Mouse (Mus musculus) spleen, embryonic (tissue): ENCODE measurements at regions not wholly inside any gene's neighbourhood (a gene's known extent, or its start where the extent isn't known, plus 50 kb on each side); places are given as distances from the start of the nearest gene placed in this dataset.

ENCODE experiments used
- CTCF ChIA-PET: fragments of 350-600 bp; sonication (Branson Sonifier 250); formaldehyde crosslinking; loops from one replicate; lab custom pipeline; 2022; lab: Charles Lee

DNA sequence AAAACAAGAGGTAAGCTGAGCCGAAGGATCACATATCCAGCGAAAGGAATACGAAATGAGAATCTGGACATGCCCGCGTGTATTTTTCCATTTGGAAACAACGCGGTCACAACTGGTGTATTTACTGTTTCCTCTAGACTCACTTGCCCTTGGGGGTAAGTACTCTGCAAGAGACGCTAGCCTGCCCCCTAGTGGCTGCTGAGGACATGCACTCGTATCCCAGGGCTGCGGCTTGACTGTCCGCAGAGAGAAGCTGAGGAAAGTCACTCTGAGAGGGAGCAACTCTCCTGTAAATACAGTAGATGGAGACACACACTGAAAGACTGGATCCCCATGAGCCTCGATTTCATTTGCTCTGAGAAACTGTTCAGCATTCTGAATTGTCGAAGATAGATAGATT, 79.7 kb upstream of the Kif2a start:
- CTCF ChIA-PET, result interaction anchor here (0.6 to 1.6 kb wide), 3 partner anchors 160 to 169 kb away, joined by 3 to 5 read pairs (median 4); no protein-coding TSS in a partner anchor

DNA sequence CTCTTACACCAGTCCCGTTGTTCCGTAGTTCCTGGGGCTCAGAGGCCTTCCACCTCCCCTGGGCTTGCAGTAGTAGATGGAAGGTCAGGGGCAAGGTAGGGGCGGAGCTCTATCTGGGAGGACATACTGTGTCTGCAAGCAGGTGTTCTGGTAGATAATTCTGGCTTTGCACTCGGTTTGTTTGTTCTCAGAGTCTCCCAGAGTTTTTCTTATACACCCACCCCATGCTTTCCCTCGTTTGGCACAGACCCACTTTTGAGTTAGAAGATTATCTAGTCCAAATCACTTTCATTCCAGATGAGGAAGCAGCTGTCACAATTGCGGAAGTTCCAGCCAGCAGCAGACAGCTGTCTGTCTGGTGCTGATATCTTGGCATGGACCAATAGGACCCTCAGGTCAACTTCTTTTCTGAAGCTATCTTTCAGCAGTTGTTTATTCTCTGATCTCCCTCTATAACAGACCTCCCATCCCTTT, 79.0 kb upstream of the Kif2a start:
- CTCF ChIA-PET, result interaction anchor here (0.7 to 1.6 kb wide), 2 partner anchors 159 to 168 kb away, joined by 4 to 5 read pairs; no protein-coding TSS in a partner anchor

DNA sequence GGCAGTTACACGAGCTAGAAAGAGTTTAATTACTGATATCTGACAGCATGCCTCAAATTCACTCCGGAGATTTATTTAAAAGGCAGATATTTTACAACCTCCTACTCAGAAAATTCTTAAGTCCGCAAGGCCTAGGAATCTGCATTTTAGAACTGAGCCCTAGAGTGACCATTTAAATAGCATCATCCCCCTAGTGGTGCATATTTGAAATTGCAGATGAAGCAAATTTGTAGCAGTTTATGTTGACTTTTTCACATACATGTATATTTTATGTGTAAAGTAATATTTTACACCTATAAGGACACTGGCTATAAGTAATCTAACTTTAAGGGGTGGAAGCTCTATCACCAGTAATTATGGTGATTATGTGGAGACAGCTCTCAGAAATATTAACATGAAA, 78.2 kb upstream of the Kif2a start:
- CTCF ChIA-PET, result no interaction called here

DNA sequence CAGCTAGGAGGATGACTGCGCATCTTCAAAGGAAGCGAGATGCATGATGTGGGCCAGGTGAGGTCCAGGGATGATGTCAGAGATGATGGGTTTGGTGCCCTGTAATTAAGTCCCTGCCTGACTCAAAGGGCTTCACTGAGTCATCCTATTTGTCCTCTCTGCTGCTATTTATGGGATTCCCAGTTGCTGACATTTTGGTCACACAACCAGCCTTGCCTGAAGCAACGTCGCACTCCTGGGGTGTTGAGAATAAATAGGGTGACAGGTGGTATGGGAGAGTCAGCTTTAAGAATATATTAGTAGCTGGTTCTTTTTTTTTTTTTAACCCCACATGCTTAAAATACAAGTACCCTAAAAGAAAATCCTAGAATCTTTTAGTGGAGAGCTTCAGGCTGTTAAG, 75.1 kb upstream of the Kif2a start:
- CTCF ChIA-PET, result no interaction called here

DNA sequence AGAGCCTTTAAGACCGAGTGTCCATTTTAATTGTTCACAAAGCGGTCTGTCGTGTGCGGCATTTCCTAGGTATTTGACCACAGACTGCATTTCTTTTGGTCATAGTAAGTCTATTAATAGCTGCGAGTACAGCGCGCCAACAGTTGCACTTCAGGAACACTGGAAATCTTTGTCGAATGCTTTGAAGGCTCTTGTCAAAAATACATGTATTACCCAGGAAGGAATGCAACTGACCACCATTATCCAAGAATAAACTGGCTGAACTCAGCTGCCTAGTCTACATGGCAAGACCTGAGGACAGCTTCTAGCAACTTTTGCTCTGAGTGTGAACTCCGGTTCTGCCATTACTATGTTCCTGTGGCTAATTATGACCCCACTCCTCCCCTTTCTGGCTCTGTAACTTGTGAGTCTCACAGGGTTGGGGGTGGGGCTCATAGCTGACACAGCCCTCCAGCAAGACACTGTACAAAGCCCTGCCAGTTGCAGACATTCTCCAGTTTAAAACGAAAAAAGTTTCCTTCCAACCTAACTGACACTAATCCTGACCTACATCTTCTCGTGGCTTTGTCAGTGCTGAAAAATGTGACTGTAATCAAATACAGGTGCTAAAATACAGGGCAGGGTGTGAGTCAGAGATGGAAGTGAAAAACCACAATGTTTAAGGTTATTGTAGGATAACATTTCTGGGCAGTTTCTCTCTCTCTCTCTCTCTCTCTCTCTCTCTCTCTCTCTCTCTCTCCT, 73.2 kb upstream of the Kif2a start:
- CTCF ChIA-PET, result interaction anchor here (0.6 kb wide), 1 partner anchor 88 kb away, joined by 4 read pairs; no protein-coding TSS in a partner anchor

DNA sequence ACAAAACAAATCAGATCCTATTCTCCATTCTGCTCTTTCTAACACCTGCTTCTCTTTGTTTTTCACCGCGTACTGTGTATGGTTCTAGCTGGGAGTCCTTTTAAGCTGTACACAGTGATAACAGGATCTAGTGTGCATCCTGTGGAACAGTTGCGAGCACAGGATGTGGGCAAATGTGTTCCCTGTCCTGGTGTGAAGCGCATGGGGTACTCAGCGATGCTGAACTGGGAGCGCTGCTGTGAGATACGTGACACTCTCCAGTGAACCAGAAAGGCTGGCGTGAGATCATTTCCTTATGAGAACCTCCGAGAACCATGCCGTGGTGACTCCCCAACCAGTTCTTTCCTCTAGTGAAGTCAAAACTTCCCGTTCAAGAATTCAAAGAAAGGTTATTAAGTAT, 72.6 kb upstream of the Kif2a start:
- CTCF ChIA-PET, result no interaction called here

DNA sequence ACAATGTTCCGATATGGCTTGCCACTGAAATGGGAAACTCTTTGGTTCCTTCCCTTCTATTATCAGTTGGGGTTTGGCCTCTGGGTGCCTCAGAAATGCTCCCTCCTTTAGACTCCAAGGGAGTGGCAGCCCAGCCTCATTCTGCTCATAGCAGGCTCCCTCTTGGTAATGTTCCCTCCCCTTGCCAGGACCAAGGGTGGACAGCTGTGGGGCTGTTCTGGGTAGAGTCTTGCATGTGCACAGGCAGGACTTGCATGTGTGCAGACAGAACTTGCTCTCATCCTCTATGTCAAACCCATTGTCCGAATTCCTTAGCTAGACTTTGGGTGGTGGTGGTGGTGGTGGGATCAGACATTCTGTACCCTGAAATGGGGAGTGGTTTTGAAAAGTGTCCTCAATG, 71.8 kb upstream of the Kif2a start:
- CTCF ChIA-PET, result interaction anchor here (0.5 to 0.6 kb wide), 2 partner anchors 110 to 152 kb away, joined by 4 read pairs; no protein-coding TSS in a partner anchor

DNA sequence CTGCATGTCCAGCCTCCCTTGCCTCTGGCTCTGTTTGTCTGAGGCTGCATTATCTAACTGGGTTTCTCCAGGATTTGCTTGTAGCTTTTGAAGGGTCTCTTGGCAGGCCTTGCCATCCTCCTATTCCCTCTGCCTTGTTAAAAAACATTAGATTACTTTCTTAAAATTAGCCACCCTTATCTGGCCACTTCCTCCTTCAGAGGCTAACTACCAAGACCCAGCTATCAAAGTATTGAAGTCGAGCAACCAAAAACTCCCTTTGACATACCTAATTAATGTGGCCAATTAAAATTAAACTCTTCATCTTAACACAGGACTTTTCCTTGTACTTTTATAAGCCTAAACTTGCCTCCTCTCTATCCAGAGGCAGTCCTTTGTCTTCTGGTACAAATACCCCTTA, 66.3 kb upstream of the Kif2a start:
- CTCF ChIA-PET, result no interaction called here

DNA sequence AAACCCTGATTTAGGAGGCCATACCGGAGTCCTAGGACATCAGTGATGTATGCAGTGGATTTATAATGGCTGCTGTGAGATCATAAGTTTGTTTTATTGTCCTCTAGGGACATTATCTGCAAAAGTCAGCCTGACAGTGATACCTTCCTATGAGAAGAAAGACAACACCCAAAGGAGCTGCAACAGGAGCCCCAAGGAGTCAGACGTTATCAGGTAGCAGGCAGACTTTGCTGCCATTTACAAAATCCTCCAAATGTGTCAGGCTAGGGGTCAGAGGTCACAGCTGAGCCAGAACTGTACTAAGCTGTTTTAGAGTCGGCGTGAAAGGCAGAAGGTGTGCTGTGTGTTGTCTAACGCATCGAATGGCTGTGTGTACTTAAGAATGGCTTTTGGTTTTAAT, 65.4 kb upstream of the Kif2a start:
- CTCF ChIA-PET, result no interaction called here

DNA sequence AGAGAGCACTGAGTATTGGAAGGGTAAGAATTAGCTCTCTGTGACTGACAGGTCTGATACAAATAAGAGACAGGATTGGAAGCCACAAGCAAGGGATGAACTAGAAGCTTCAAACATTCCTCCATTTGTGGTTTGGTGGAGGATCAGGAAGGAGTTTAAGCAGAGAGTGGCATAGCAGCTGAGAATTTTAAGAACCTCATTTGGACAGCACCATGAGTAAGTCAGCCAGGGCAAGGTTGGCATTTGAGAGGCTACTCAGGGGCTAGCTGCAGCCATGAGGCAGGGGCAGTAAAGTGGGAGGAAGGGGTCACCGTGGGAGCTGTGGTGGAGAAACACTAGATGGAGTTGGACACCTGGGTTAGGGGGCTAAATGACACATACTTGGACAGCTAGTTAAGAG, 56.2 kb upstream of the Kif2a start:
- CTCF ChIA-PET, result no interaction called here

DNA sequence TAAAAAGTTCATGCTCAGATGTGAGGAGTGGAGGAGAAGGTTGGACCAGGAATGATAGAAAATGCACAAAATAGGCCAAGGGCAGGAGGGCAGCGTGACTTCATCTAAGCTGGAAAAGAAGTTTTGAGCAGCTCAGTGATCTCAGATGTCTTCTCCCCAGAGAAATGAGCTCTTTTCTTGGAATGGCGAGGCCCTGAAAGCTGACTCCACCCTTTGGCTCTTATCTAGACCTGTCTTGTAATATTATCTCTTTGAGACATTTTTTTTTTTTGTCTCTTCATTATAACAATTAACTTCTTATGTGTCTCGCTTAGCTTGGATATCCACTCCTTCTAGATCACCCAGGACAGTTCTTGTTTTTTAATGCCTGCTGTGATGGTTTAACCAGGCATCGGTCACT, 53.0 kb upstream of the Kif2a start:
- CTCF ChIA-PET, result no interaction called here

DNA sequence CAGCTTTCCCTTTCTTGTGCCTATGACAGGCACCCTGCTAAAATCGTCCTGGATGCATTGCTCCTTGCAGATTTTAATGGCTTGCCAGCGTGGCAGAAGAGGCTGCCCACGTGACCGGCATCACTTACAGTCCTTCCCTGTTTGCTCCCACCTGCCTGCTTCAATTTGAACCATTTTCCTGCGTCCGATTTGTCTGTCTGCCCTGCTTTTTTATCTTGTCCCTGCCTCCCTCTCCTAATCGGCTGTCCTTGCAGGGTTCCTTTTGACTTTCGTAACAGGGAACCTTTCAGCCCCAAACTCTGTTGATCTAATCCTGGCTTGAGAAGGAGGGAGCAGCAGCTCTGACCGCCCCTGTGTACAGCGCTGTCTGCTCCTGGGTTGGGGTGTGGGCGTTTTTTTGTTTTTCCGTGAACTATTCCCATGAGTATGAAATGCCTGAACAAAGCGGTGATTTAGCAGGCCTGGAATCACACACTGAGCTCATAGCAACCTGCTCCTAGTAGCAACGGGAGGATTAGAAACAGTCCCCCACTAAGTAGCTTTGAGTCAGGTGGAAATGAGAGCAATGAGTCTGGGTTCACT, 51.2 kb upstream of the Kif2a start:
- CTCF ChIA-PET, result no interaction called here

DNA sequence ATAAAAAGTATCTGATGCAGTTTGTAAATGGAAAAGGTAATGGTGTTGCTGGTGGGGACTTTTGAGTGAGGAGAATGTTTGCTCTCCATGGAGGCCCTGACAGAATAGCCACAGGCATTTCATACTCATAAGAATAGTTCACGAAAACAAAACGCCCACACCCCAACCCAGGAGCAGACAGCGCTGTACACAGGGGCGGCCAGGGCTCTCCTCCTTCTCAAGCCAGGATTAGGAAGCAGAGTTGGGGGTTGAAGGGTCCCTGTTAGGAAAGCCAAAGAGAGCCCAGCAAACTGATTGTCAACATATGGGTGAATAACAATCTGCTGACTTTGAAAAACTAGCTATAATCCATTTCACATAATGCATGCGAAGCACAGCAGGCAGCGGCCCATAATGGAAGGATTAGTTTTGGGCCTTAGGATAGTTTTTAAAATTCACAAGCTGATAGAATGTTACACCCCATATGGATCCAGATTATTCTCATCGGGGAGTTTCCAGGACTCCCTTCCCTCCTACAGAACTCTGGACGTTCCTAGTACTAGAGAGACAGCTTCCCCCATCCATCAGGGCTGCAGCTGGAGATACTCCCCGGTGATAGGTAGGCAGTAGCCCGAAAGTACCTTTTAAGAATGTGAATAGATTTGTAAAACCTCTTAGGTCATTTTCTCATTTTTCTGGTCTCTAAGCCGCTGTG, 50.6 kb upstream of the Kif2a start:
- CTCF ChIA-PET, result no interaction called here
